Mouse (Mus musculus): Measurements from ENCODE around the gene Sp3. TPM values are rescaled to one million over a fixed set of nuclear protein-coding genes. Genes with fewer than 3 reads are reported as not detected.
A peak's percentile ranks its signal among the peaks of the same experiment; 100 is the strongest.
"Not testable (repeated sequence)": the region's sequence is repeated elsewhere in the genome, so short reads cannot be mapped to it uniquely, and the experiment has no call there.

Sp3 gene
- polyA plus RNA-seq, 3 experiments from 2014 or later, result 48.5 to 64.8 (median 62.2) TPM

GRCm38 (mm10) chr2:72988945-72989344, 8.7 kb upstream of the Sp3 start:
- ATAC-seq, result not testable (repeated sequence)

GRCm38 (mm10) chr2:72986616-72987015, 6.4 kb upstream of the Sp3 start, which contains the start of gene Gm11084:
Gene Gm11084, minus strand, starts transcription at chr2:72986716.
- no peak for ATAC-seq

GRCm38 (mm10) chr2:72985516-72985915, 5.3 kb upstream of the Sp3 start:
- ATAC-seq, result no peak

DNA sequence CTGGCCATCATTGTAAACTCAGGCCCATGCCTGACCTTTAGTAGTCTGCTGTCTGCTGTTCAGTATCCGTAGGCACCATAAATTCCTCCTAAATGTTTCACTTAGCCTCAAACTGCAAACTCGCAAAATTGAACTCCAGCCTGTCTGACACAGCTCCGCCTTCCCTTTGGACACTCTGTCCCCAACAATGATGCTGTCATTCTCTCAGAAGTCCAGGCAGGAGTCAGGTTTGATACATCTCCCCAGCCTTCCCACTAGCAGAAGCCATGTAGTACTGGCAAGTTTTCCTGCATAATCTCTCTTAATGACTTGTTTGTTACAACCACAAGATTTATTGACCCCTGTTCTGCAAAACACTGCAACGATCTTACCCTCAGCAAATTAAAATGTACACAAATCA, 4.6 kb upstream of the Sp3 start:
- ATAC-seq, result no peak

DNA sequence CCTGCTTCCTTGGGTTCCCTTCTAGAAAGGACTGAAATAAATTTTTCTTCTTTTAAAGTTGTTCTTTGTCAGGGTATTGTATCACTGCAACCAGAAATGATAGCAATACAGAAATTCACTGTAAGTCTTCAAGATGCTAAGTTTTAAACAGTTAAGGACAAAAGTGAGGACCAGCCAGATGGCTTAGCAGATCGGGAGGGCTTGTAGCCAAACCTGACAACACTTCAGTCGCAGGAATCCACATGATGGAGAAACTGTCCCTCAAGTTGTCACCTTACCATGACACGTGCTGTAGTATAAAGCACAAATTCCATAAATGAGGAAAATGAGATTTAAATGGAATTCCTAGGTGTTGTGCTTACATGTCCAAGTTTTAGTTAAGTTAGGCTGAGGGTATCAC, 3.0 kb upstream of the Sp3 start:
- ATAC-seq, result no peak

DNA sequence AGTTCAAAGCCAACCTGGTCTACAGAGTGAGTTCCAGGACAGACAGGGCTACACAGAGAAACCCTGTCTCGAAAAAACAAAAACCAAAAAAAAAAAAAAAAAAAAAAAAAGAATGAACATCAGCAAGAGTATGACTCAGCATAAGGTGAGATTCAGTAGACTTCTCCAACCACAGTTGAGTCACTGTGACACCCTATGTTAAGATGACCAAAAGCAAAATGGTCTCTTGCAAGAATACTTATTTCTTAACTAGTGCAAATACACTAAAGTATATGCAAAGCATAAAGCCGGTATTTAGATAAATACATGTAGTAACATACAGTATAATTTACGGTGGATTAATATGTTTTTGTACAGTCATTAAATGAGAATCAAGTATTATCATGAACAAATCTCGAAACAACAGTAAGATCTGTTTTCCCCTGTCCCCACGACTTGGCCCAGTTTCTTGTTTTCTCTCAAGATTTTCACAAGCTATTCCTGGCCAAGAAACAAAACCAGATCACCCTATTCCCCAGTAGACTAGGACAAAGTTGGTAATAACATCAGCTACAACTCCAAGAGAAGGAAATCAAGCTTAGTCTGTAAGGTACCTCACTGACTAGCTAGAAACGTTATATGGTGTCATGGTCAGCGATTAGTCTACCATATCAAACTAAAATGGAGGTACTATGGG, 2.0 kb upstream of the Sp3 start:
- ATAC-seq, result no peak

DNA sequence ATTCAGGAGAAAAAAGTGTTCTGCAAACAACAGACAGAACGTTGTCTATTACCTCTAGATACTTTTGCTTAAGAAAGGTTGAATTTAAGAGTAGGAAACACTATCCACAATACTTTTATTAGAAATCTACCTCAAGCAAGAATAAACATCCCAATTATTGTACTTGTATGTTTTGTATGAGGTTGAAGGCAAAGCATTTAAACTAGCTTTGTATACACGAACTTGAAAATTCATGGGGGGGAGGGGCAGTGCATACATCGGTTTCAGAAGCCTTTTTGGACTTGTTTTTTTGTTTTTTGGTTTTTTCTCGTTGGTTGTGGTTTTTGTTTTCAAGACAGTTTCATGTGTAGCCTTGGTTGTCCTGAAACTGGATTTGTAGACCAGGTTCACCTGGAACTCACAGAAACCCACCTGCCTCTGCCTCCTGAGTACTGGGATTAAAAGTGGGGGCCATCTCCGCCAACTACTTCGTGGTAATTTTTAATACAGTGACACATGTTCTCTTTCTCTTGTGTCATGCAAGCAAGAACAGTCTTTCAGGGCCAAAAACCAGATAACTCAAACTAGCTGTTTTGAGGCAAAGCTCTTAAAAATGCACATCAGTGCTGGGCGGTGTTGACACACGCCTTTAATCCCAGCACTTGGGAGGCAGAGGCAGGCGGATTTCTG, 1.3 kb upstream of the Sp3 start:
- no peak for ATAC-seq

- ATAC-seq, result no peak
Measured at GRCm38 (mm10) chr2:72981075-72981420, 802 bp upstream of the Sp3 start.

- ATAC-seq, result peak; percentile 39
Measured at GRCm38 (mm10) chr2:72979659-72980071, 581 bp downstream of the Sp3 start.

GRCm38 (mm10) chr2:72978901-72979658, 1.2 kb downstream of the Sp3 start:
- ATAC-seq, result peak; percentile 44

DNA sequence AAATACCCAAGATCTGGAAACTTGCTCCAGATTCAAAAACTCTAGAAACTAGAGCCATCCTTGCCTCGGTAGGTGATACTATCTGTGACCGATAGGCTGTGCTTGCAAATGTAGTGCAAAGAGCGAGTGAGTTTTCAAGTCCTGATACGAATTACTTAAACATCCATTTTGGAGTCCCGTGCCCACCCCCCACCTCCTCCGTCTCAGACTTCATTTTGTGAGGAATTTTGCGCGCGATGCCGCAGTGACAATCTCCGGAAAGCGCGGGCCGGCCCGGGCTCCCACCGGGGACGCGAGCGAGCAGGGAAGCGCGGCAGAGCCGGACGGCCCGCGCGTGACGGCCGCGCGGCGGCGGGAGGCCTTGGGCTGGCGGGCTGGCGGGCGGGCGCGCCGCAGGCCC, 1.8 kb downstream of the Sp3 start:
- ATAC-seq, result peak; percentile 51

DNA sequence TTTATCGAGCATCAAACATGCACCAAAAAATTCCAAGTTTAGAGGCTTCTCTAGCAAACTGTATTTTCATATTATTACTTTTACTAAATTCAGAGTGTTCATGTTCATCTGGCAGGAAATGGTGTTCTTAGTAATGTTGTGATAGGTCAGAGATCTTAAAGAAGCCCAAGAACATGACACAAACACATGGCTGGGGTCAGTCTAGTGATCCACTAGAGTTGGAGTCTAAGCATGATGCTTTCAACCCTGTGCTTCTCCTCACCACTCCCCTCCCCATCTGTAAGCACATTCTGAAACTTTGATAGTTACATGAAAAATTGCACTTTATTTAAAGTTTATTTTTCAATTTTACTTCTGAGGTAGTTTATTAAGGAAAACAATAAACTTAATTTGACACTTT, 3.0 kb downstream of the Sp3 start:
- no peak for ATAC-seq

DNA sequence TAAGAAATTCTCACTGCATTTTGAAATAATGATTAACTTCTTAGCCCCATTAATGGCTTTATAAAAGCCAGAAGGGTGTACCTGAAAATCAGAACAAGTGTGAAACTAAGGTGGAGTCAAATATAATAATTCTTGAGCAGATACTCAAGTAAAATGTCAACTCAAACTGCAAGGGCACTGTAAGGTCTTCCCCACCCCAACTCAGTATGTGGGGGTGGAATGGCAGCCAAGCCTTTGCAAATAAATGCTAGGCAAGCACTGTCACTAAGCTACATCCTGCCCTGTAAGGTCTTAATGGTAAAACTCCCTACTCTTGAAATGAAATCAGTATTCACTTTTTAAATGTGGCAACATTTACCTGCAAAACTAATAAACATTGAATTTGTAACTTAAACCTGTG, 4.2 kb downstream of the Sp3 start:
- peak; percentile 15 for ATAC-seq

GRCm38 (mm10) chr2:72970831-72971230, 9.4 kb downstream of the Sp3 start:
- no peak for ATAC-seq

GRCm38 (mm10) chr2:72970302-72970701, 9.9 kb downstream of the Sp3 start:
- no peak for ATAC-seq

DNA sequence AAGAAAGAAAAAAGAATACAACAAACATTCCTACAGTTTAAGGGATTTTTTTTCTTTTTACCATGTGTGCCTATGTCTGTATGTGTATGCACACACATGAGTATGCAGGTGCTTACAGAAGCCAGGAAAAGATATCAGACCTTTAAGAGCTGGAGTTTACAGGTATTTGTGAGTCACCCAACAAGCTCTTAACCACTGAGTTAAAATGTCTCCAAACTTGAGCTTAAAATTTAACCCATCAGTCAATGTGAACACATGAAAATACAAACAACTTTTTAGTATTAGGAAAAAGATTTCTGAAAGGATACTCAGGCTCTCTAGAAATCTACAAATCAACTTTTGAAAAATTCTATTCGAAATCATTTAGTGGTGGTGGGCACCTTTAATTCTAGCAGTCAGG, 11.7 kb downstream of the Sp3 start:
- ATAC-seq, result no peak

GRCm38 (mm10) chr2:72965450-72965849, 14.8 kb downstream of the Sp3 start:
- ATAC-seq, result no peak

- no peak for ATAC-seq
Measured at GRCm38 (mm10) chr2:72956415-72956814, 23.8 kb downstream of the Sp3 start.

GRCm38 (mm10) chr2:72952979-72953378, 27.3 kb downstream of the Sp3 start:
- ATAC-seq, result no peak

- ATAC-seq, result no peak
Measured at GRCm38 (mm10) chr2:72935937-72936336, 44.3 kb downstream of the Sp3 start.

DNA sequence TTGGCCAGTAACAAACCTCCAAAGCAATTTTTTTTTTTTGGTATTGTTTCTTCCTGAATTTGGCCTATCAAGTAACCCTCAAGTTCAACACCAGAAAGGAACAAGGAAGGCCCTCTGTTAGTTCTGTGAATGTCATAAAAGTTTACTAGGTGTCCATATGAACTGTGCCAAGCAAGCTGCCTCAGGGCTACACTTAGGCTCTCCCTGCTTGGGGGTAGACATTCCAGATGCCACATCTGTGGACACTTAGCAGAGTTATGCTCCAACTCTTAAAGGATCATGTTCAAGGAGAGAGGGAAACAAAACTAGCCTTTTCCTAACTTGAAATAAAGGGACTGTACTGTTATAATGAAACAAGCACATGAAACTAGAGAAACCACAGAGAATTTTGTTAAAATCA, 48.1 kb downstream of the Sp3 start:
- no peak for ATAC-seq

DNA sequence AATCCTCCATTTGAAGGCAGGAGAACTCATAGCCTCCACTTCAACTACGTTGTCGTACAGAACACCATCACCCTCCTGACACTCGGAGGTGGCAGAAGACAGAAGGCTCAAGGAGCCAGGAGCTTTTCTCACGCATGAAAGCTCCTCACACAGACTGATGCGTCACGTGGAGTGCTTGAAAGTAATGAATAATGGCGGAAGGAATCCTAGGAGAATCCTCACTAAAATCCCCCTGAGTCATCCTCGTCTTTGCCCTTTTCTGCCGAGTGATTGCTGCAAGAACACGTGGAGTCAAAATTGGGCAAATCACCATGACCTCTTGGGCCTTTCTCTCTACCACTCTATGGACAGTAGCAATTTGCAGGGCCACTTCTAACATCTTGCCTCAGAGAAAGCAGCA, 55.3 kb downstream of the Sp3 start:
- ATAC-seq, result no peak

DNA sequence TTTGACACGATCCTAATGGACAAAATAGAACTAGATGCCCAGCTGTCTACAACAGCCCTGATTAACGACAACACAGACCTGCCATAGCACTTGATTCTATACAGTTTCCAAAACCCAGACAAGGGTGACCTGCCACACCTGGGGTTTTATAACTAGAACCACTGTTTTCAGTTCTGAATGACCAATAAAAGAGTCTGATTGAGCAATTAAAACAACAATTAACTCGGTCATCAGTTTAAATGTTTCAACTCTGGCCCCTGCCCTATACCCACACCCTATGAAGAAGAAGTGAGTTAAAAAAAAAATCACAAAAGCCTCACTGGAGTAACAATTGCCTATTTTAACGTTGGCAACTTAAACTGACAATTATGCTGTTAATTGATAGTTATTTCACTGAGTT, 64.1 kb downstream of the Sp3 start:
- no peak for ATAC-seq

Measured in inflammation-experienced regulatory T-cells, adult 6 months (primary cell).